Mouse (Mus musculus) liver, embryonic 14.5 days (tissue): ENCODE data around the gene Rasgef1b.

Experiments used
- CTCF ChIP-seq: IDR thresholded peaks from 2 replicates; pipeline ENCODE4 v1.5.1; 2016; ENCODE audit warnings: antibody characterized with exemption, low read depth, control low read depth
- EP300 ChIP-seq: IDR thresholded peaks from 2 replicates; pipeline ENCODE4 v1.6.1; 2016; ENCODE audit warnings: antibody characterized with exemption, low read depth

- no peak for TF ChIP-seq EP300
- no peak for TF ChIP-seq CTCF
Observed at GRCm38 (mm10) chr5:99584266-99584665, 144.6 kb downstream of the Rasgef1b start.
